Mouse (Mus musculus) thymus, postnatal 36 days (tissue): Measurements from ENCODE around the gene 2610301B20Rik.
A peak's percentile ranks its signal among the peaks of the same experiment; 100 is the strongest.
"Not testable (repeated sequence)": the region's sequence is repeated elsewhere in the genome, so short reads cannot be mapped to it uniquely, and the experiment has no call there.

Experiments used
- DNase-seq, 2 experiments: peaks; one replicate each; pipeline ENCODE4 v3.0.0; 2022; ENCODE audit warnings: mixed read lengths in 2 of 2

Gene 2610301B20Rik

GRCm38 (mm10) chr4:10911417-10911816, 37.1 kb downstream of the 2610301B20Rik start:
- not testable (repeated sequence) for DNase-seq

DNA sequence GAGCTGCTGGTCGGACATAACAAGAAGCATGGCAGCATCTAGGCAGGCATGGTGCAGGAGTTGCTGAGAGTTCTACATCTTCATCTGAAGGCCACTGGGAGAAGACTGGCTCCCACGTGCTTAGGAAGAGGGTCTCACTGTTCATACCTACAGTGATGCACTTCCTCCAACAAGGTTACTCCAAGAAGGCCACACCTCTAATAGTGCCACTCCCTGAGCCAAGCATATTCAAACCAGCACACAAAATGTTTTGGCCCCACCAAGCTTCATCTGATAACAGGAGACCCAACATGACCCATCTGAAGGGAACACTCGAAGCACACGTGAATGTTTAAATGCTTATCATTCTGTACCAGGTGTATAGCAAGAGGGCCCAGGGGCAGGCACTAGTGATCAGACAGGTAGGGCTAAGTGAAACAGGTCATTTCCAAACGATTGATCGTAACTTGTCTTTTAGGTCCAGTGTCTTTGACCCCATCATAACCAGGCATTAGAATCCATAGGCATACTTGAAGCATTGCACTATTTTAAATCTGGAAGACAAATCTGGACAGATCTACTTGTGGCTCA, 37.7 kb downstream of the 2610301B20Rik start:
- DNase-seq, result no peak

DNA sequence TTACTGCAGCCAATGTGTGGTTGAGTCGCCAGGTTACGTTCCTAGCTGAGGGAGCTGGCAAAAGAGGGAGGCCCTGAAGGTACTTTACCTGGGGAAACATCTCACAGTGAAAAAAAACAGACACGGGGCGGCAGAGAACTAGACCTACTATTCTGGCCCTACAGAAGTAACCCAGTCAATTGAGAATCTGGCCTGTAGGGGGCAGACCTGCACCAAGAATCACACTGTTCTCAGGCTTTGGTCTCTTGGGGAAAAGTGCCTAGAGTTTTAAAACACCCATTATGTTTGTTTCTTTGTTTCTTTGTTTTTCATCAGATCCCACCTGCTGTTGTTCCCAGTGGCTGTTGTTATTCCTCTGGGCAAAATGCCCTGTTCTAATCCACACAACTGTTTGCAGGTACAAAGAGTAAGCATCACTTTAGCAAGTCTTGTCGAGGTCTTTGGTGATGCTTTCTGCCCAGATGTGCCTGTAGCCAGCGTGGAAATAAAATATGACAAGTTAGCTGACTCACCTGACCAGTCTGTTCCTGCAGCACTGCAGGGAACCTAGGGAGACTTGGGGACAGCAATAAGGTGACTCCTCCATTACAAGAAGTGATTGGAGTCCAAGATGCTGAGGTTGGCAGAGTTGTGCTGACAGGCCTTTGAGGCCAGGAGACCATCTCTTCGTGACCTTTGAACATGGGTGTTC, 38.5 kb downstream of the 2610301B20Rik start:
- peak; percentile 88 to 93 for DNase-seq

DNA sequence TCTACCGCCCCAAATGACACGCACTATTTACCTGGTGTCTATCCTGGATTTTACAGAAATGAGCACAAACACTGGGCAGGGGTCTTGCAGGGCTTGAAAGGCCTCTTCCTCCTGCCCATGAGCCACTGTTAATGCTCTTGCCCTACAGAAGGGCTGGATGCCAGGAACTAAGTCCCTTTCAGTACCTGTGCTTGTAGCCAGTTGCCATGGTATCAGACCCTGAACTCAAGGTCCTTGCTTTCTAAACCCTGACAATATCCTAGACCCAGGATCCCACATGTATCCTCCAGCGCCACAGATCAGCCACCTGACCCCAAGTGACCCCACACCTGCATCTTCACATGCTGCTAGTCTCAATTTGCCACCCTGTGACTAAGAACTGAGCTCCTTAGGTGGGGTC, 39.1 kb downstream of the 2610301B20Rik start:
- no peak for DNase-seq

GRCm38 (mm10) chr4:10914766-10915165, 40.5 kb downstream of the 2610301B20Rik start:
- DNase-seq, result peak; percentile 48 to 73

DNA sequence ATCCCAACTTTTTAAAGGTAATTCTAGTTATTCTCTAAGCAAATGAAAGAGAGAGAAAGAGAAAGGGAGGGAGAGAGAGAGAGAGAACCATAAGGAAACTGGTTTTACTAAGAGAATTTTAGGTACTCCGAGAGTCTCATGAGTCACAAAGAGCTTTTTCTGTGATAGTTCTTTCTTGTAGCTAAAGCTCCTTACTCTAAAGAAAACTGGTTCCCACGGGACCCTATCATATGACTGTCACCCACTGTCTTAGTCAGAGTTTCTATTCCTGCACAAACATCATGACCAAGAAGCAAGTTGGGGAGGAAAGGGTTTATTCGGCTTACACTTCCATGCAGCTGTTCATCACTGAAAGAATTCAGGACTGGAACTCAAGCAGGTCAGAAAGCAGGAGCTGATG, 41.0 kb downstream of the 2610301B20Rik start:
- no peak for DNase-seq

DNA sequence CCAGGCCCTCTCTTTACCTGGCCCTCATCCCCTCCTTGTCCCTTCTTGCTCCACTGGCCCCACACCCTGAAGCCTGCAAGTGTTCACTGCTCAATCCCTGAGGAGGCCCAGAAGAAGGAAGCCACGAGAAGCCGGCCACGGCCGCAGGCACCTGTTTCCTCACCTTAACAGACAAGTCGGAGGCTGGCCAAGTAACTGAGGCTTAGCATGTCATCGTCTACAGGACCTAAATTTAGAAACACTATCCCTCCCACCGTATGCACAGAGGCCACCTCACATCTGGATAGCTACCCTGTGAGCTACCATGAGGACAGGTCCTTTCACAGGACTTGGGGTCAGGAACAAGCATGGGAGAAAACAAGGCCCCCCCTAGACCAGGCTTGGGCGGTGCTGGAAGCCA, 44.1 kb downstream of the 2610301B20Rik start:
- DNase-seq, result peak in 1 of 2 experiments; percentile 35

DNA sequence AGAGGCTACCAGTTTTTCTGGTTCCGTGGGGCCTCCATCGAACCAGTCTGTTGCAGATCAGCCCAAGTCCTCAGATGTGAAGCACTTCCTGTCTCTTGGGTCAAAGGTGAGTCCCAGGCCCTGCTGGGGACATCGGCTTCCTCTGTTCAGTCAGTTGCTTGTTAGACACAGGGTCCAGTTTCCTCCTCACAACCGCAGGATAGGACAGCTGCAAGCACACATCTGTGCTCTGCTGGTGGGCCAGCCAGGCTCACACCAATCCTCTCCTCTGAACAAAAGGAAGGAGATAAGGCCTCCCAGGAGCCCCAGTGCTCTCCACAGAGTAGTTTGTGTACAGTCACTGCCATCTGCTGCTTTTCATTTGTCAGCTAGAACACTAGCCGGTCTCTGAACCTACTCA, 44.8 kb downstream of the 2610301B20Rik start:
- peak; percentile 49 to 60 for DNase-seq

DNA sequence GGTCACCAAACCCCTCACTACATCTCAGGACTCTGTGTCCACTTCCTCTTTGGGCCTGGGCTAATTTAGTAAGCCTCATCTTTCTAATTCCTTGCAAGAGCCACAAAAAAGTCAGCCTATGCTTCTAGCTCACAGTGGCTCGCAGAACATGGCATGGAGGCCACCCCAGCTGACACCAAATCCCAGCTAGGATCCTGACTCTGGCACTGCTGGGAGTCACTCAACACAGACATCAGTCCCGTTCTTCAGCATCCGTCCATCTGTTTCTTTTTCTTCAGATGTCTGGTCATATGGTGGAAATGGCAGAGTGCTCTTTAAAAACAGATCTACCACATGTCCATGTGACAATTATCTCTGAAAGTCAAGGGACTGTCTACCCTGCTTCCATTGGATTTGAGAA, 45.2 kb downstream of the 2610301B20Rik start:
- DNase-seq, result no peak

- DNase-seq, result no peak
Observed at GRCm38 (mm10) chr4:10919987-10920386, 45.7 kb downstream of the 2610301B20Rik start.

- DNase-seq, result no peak
Observed at GRCm38 (mm10) chr4:10920622-10921021, 46.3 kb downstream of the 2610301B20Rik start.

- no peak for DNase-seq
Observed at GRCm38 (mm10) chr4:10923180-10923579, 48.9 kb downstream of the 2610301B20Rik start.

DNA sequence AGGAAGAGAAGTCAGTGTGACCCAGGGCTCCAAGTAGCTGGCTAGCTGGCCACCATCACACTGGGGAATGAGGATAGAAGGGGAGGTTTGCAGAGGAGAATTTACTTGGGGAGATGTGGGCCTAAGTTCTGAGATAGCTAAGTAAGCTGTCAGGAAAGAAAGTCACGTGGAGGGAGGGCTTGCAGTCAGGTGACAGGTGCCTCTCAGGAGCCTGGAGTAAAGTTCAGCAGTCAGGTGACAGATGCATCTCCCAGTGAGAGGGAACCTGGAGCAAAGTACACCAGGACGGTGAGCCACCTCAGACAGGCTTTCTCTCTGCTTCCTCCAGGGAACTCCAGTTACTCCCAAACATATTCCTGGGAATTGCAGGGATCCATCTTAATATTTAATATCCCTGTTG, 49.8 kb downstream of the 2610301B20Rik start:
- DNase-seq, result no peak

- DNase-seq, result no peak
Observed at GRCm38 (mm10) chr4:10924541-10924940, 50.2 kb downstream of the 2610301B20Rik start.

DNA sequence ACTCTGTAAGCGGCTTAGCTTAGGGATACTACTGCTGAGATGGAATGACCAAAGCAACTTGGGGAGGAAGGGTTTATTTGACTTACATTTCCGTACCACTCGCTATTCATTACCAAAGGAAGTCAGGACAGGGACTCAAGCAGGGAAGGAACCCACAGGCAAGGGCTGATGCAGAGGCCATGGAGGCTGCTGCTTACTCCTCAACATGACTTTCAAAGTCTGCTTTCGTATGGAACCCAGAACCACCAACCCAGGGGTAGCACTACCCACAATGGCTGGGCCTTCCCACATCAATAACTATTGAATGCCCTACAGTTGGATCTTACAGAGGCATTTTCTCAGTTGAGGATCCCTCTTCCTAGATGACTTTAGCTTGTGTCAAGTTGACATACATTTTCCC, 52.1 kb downstream of the 2610301B20Rik start:
- DNase-seq, result no peak

- DNase-seq, result no peak
Observed at GRCm38 (mm10) chr4:10928158-10928557, 53.9 kb downstream of the 2610301B20Rik start.

- no peak for DNase-seq
Observed at GRCm38 (mm10) chr4:10929726-10930125, 55.4 kb downstream of the 2610301B20Rik start.

- DNase-seq, result no peak
Observed at GRCm38 (mm10) chr4:10931040-10931439, 56.7 kb downstream of the 2610301B20Rik start.

GRCm38 (mm10) chr4:10932091-10932745, 57.9 kb downstream of the 2610301B20Rik start:
- DNase-seq, result no peak

GRCm38 (mm10) chr4:10932782-10933181, 58.5 kb downstream of the 2610301B20Rik start:
- no peak for DNase-seq

GRCm38 (mm10) chr4:10936766-10937165, 62.5 kb downstream of the 2610301B20Rik start:
- DNase-seq, result no peak
